Mouse (Mus musculus): ENCODE measurements around the gene Vasp. TPM values are rescaled to one million over a fixed set of nuclear protein-coding genes. Genes with fewer than 3 reads are reported as not detected.

Gene Vasp
- polyA plus RNA-seq, 1 experiment = 75.7 TPM

DNA sequence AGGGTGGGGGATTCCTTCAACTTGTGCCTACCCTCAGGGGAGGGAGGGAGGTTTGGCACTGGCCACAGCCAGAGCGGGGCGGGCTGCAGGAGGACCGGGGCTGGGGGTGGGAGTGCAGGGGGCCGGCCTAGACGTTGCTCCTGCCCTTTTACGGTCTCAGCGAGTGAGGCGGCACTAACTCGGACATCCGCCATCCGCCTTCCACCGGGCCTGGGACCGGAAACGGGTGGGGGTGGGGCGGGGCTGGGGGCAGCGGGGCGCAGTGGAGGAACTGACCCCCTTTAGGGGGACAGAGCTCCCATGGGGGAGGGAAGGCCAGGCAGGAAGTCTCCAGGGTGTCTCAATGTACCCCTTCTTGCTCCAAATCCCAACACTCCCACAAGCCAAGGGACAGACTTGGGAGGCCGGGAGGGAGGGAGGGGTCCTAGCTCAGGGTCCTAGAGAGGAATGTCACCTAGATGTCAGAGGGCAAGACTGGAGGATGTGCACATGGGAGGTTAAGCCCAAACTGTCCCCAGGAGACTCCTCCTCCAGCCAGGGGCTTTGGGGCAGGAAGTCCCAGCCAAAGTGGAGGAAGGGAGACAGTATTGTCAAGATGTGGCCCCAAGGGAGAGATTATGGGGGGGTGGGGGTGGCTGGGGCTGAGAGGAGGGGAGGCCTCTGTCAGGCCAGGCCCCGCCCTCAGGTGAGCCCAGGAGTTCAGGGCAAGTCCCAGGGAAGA lies 1.7 kb downstream of the Vasp start:
- Histone ChIP-seq H3K4me3 (ENCODE audit: low read depth, low read length) (peak overlapping the region; percentile 75), H3K9ac (ENCODE audit: low read depth, poor library complexity, severe bottlenecking) (peak overlapping the region; percentile 95), H3K27me3 (ENCODE audit: control insufficient read depth, insufficient read depth, low read length, poor library complexity, severe bottlenecking) (no peaks in the 10 kb centered on the region), H3K27ac (ENCODE audit: insufficient read depth, low read length) (peak overlapping the region; percentile 25), H3K36me3 (ENCODE audit: control insufficient read depth, insufficient read depth, low read length, poor library complexity, severe bottlenecking) (no peaks in the 10 kb centered on the region), H3K4me1 (ENCODE audit: control insufficient read depth, insufficient read depth, low read length) (peaks cover 9% of the 10 kb centered on the region), H3K9me3 (replicated peaks; ENCODE audit: control insufficient read depth, insufficient read depth, low read length, poor library complexity, severe bottlenecking) (no peaks in the 10 kb centered on the region)
- TF ChIP-seq CTCF (IDR thresholded peaks at IDR 0.05; ENCODE audit: low read depth, low read length) (no peak), EP300 (IDR thresholded peaks at IDR 0.05; ENCODE audit: insufficient read depth, low read depth, low read length) (no peak), POLR2A (IDR thresholded peaks at IDR 0.05; ENCODE audit: insufficient read depth, low read length) (no peak)

DNA sequence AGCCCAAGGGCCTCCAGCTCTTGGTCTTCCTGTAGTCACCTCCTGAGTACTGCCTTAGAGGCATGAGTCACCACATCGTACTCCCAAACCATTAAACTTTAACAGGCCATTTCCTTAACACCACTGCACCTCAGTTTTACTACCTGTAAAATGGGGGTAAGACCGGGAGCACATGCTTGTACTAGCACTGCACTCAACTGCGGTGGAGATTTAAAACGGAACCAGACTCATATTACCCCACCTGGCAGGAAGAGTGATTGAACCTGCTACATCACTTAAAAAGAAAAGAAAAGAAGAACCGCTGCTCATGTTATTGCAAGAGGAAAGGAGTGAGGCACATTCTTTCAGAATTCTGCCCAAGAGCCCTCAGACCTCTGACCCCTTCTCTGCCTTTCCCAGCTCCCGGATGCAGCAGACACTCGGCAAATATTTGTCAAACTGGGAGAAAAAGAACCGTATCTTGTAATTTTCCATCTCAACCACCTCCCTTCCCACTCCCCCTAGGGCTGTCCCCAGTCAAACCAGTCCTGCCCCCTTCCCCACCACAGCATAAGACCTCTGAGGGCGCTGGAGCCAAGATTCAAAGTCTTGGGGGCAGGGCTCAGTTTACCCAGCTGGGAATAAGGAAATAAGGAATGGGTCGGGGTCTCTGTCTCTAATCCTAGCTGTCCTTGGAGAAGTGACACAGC lies 2.5 kb downstream of the Vasp start:
- peak overlapping the region; percentile 43 for H3K4me3 ChIP-seq (ENCODE audit: low read depth, low read length)
- no peak for TF ChIP-seq POLR2A (IDR thresholded peaks at IDR 0.05; ENCODE audit: insufficient read depth, low read length)
- no peak for TF ChIP-seq EP300 (IDR thresholded peaks at IDR 0.05; ENCODE audit: insufficient read depth, low read depth, low read length)
- TF ChIP-seq CTCF (IDR thresholded peaks at IDR 0.05; ENCODE audit: low read depth, low read length) = no peak
- H3K27ac ChIP-seq (ENCODE audit: insufficient read depth, low read length) = peak overlapping the region; percentile 12
- peak overlapping the region; percentile 95 for H3K9ac ChIP-seq (ENCODE audit: low read depth, poor library complexity, severe bottlenecking)
- peaks cover 9% of the 10 kb centered on the region for H3K4me1 ChIP-seq (ENCODE audit: control insufficient read depth, insufficient read depth, low read length)
- no peaks in the 10 kb centered on the region for H3K9me3 ChIP-seq (replicated peaks; ENCODE audit: control insufficient read depth, insufficient read depth, low read length, poor library complexity, severe bottlenecking)
- no peaks in the 10 kb centered on the region for H3K27me3 ChIP-seq (ENCODE audit: control insufficient read depth, insufficient read depth, low read length, poor library complexity, severe bottlenecking)
- peaks cover 6% of the 10 kb centered on the region for H3K36me3 ChIP-seq (ENCODE audit: control insufficient read depth, insufficient read depth, low read length, poor library complexity, severe bottlenecking)

DNA sequence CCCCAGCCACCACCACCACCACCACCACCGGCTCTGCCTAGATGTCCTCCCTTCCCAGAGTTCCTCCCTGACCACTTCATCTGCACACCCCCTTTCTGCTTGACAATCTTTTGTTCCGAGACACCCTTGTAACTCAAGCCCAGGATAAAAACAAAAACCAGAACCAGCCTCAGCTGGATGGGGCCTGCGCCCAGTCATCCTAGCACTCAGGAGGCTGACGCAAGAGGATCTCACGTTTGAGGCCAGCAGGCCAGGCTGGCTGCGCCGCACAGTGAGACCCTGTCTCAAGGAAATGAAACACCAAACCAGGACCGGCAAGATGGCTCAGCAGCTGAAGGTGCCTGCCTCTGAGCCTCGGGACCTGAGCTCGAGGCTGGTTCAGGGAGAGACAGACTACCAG lies 4.6 kb downstream of the Vasp start:
- H3K9ac ChIP-seq (ENCODE audit: low read depth, poor library complexity, severe bottlenecking) = peak overlapping the region; percentile 15
- peak overlapping the region; percentile 50 for H3K27ac ChIP-seq (ENCODE audit: insufficient read depth, low read length)
- no peaks in the 10 kb centered on the region for H3K27me3 ChIP-seq (ENCODE audit: control insufficient read depth, insufficient read depth, low read length, poor library complexity, severe bottlenecking)
- no peaks in the 10 kb centered on the region for H3K9me3 ChIP-seq (replicated peaks; ENCODE audit: control insufficient read depth, insufficient read depth, low read length, poor library complexity, severe bottlenecking)
- TF ChIP-seq EP300 (IDR thresholded peaks at IDR 0.05; ENCODE audit: insufficient read depth, low read depth, low read length) (no peak), CTCF (IDR thresholded peaks at IDR 0.05; ENCODE audit: low read depth, low read length) (no peak), POLR2A (IDR thresholded peaks at IDR 0.05; ENCODE audit: insufficient read depth, low read length) (no peak)
- H3K4me3 ChIP-seq (ENCODE audit: low read depth, low read length) = no peak overlapping the region
- peaks cover 9% of the 10 kb centered on the region for H3K4me1 ChIP-seq (ENCODE audit: control insufficient read depth, insufficient read depth, low read length)
- H3K36me3 ChIP-seq (ENCODE audit: control insufficient read depth, insufficient read depth, low read length, poor library complexity, severe bottlenecking) = peaks cover 18% of the 10 kb centered on the region

DNA sequence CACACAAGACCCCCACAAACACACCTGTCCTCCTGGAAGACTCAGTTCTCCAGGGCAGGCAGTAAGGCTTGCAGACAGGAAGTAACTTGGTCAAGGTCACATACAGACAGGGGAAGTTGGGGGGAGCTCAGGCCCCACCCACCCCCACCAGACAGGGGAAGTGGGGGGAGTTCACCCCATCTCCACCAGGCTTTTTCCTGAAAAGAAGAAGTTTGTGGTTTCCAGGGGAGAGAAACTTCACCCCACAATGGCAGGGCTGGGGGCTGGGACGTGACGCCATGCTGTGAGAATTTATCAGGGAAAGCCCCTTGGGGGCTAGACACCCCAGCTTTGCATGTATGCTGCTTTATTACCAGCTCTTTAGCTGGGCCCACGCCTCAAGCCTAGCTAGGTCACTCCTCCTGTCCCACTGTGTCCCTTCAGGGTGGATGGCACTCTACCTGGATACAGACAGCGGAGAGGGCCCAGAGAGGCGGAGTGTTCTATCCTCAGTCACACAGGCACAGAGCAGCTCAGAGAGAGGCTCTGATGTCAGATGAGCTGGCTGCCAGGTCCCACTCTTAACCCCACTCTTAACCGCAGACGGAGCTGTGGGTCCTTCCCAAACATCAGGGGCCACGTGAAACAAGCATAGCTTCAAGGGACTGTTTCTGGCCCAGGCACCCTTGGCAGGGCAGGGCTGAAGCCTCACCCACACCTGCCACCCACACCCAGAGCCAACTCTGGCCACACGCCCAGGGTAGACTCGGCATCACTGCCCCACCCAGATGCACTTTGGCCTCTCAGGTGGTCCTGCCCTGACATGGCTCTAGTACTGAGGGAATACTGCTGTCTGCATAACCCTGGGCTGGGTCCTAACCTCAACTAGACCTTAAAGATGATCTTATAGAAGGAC lies 5.4 kb downstream of the Vasp start:
- Histone ChIP-seq H3K27ac (ENCODE audit: insufficient read depth, low read length) (peak overlapping the region; percentile 63), H3K9ac (ENCODE audit: low read depth, poor library complexity, severe bottlenecking) (peak overlapping the region; percentile 15; the same call in 1 of the 2 replicates), H3K4me3 (ENCODE audit: low read depth, low read length) (no peak overlapping the region), H3K36me3 (ENCODE audit: control insufficient read depth, insufficient read depth, low read length, poor library complexity, severe bottlenecking) (peaks cover 26% of the 10 kb centered on the region), H3K4me1 (ENCODE audit: control insufficient read depth, insufficient read depth, low read length) (peaks cover 9% of the 10 kb centered on the region), H3K27me3 (ENCODE audit: control insufficient read depth, insufficient read depth, low read length, poor library complexity, severe bottlenecking) (no peaks in the 10 kb centered on the region), H3K9me3 (replicated peaks; ENCODE audit: control insufficient read depth, insufficient read depth, low read length, poor library complexity, severe bottlenecking) (no peaks in the 10 kb centered on the region)
- TF ChIP-seq CTCF (IDR thresholded peaks at IDR 0.05; ENCODE audit: low read depth, low read length) = no peak
- TF ChIP-seq POLR2A (IDR thresholded peaks at IDR 0.05; ENCODE audit: insufficient read depth, low read length) = no peak
- TF ChIP-seq EP300 (IDR thresholded peaks at IDR 0.05; ENCODE audit: insufficient read depth, low read depth, low read length) = no peak

DNA sequence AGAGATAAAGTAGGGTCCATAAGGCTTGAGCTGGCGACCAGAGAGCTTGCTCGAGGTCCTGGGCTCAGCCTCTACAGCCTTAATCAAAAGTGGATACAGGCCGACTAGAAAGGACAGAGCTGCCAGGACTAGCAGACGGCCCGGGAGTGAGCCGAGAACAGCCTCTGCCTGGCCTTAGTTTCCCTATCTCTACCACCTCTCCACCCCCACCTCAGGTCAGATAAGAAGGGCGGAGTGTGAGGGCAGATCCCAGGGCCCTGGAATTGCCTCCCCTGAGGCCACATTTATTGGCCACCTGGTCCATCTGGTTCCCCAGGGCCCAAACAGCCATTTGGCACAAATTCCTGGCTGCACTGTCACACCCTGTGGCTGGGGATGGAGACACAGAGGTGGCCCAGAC lies 6.5 kb downstream of the Vasp start:
- Histone ChIP-seq H3K9ac (ENCODE audit: low read depth, poor library complexity, severe bottlenecking) (no peak overlapping the region), H3K36me3 (ENCODE audit: control insufficient read depth, insufficient read depth, low read length, poor library complexity, severe bottlenecking) (peaks cover 27% of the 10 kb centered on the region), H3K27ac (ENCODE audit: insufficient read depth, low read length) (0 out of 2 replicates have a peak overlapping the region, but pooled peaks have one; percentile 17), H3K9me3 (replicated peaks; ENCODE audit: control insufficient read depth, insufficient read depth, low read length, poor library complexity, severe bottlenecking) (no peaks in the 10 kb centered on the region), H3K4me3 (ENCODE audit: low read depth, low read length) (no peak overlapping the region), H3K27me3 (ENCODE audit: control insufficient read depth, insufficient read depth, low read length, poor library complexity, severe bottlenecking) (no peaks in the 10 kb centered on the region), H3K4me1 (ENCODE audit: control insufficient read depth, insufficient read depth, low read length) (peaks cover 9% of the 10 kb centered on the region)
- TF ChIP-seq EP300 (IDR thresholded peaks at IDR 0.05; ENCODE audit: insufficient read depth, low read depth, low read length) (no peak), CTCF (IDR thresholded peaks at IDR 0.05; ENCODE audit: low read depth, low read length) (no peak), POLR2A (IDR thresholded peaks at IDR 0.05; ENCODE audit: insufficient read depth, low read length) (no peak)

Data from ES-Bruce4 (cell line).